Comparison of ENCODE assay signal across 20 mouse cellular contexts in the genomic region with DNA sequence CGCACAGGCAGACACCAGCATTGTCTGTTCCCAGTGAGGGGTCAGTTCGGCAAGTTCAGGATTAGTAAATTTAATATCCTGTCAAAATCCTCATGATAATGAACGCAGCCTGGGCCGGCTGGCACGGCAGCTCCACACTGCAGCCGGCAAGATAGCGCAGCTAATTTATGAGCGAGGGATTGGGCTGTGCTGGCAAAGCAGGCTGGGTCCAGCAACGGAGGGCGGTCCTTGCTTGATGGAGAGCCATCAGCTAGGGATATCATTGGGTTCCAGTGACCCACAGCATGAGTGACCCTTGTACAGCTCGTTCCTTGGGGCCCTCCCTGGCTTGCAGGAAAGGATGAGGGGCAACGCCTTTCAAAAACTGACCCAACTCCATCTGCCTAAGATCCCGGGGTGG. TPM values are rescaled to one million over a fixed set of nuclear protein-coding genes. Genes with fewer than 3 reads are reported as not detected.
DNase-seq lines count a peak whose midpoint lies in the region; ATAC-seq and TF ChIP-seq lines count a peak whose summit lies in the region.
"Had no signal": no experiment of that assay in that cellular context is flagged by ENCODE, and none has a peak within 500 bp of the region (broad histone marks: within the 10 kb centered on the region; RNA-seq: fewer than 3 reads in every experiment).

No protein-coding gene starts in this region.

- no peaks in the 10 kb centered on the region for H3K36me3 ChIP-seq in forebrain, embryonic 15.5 days
- no peaks in the 10 kb centered on the region for H3K36me3 ChIP-seq in hindbrain, postnatal 0 days (ENCODE audit: insufficient read depth, low read length)
- H3K36me3 ChIP-seq in neural tube, embryonic 13.5 days: no peaks in the 10 kb centered on the region
- H3K36me3 ChIP-seq in lung, postnatal 0 days (ENCODE audit: insufficient read depth, low read length): no peaks in the 10 kb centered on the region
- H3K36me3 ChIP-seq: embryonic facial prominence, embryonic 15.5 days had no signal

- peak; percentile 17 for ATAC-seq in forebrain, embryonic 15.5 days (replicated peaks)
- ATAC-seq in hindbrain, postnatal 0 days: 0 out of 2 replicates have a peak, but pooled peaks have one; percentile 24
- ATAC-seq in neural tube, embryonic 13.5 days (ENCODE audit: low read depth): peak; percentile 48; the same call in 1 of the 2 replicates
- ATAC-seq in lung, postnatal 0 days: no peak
- no peak for ATAC-seq in erythroblast, adult 5-6 weeks (replicated peaks; ENCODE audit: low FRiP score, poor library complexity, severe bottlenecking)
- ATAC-seq: liver, postnatal 0 days; Patski had no signal

- H3K4me3 ChIP-seq in forebrain, embryonic 15.5 days: peak overlapping the region; percentile 18
- no peak overlapping the region for H3K4me3 ChIP-seq in hindbrain, postnatal 0 days (ENCODE audit: low read length)
- no peak overlapping the region for H3K4me3 ChIP-seq in neural tube, embryonic 13.5 days
- H3K4me3 ChIP-seq in lung, postnatal 0 days (ENCODE audit: low read depth, low read length): no peak overlapping the region
- H3K4me3 ChIP-seq: embryonic facial prominence, embryonic 15.5 days; heart, adult 2 months had no signal

- WGBS in forebrain, embryonic 15.5 days: 6% methylated on average over 13 of the region's 13 CpGs
- WGBS in hindbrain, postnatal 0 days: 25% methylated on average over 13 of the region's 13 CpGs
- WGBS in neural tube, embryonic 13.5 days: 39% methylated on average over 13 of the region's 13 CpGs
- 66% methylated on average over 13 of the region's 13 CpGs for WGBS in lung, postnatal 0 days

- TF ChIP-seq CTCF in hindbrain, postnatal 0 days (IDR thresholded peaks at IDR 0.05; ENCODE audit: low read depth): no peak
- TF ChIP-seq CTCF in lung, postnatal 0 days (IDR thresholded peaks at IDR 0.05): no peak

- H3K27me3 ChIP-seq in forebrain, embryonic 15.5 days: peaks cover 6% of the 10 kb centered on the region; the same call in 1 of the 2 replicates
- peaks cover 20% of the 10 kb centered on the region; the same call in 1 of the 2 replicates for H3K27me3 ChIP-seq in hindbrain, postnatal 0 days (ENCODE audit: insufficient read depth, low read length)
- H3K27me3 ChIP-seq in neural tube, embryonic 13.5 days: peaks cover 71% of the 10 kb centered on the region
- H3K27me3 ChIP-seq in lung, postnatal 0 days (replicated peaks; ENCODE audit: insufficient read depth, low read length): no peaks in the 10 kb centered on the region; the same call in 1 of the 2 replicates

- H3K9me3 ChIP-seq in forebrain, embryonic 15.5 days: no peaks in the 10 kb centered on the region
- no peaks in the 10 kb centered on the region for H3K9me3 ChIP-seq in hindbrain, postnatal 0 days (ENCODE audit: low read length)
- H3K9me3 ChIP-seq in neural tube, embryonic 13.5 days: no peaks in the 10 kb centered on the region
- H3K9me3 ChIP-seq in lung, postnatal 0 days (ENCODE audit: low read length): no peaks in the 10 kb centered on the region
- H3K9me3 ChIP-seq: embryonic facial prominence, embryonic 15.5 days had no signal

- peak overlapping the region; percentile 1; the same call in 1 of the 2 replicates for H3K9ac ChIP-seq in forebrain, embryonic 15.5 days (replicated peaks)
- no peak overlapping the region for H3K9ac ChIP-seq in hindbrain, postnatal 0 days (replicated peaks; ENCODE audit: low read length)
- H3K9ac ChIP-seq in neural tube, embryonic 13.5 days: peak overlapping the region; percentile 31; the same call in 1 of the 2 replicates
- H3K9ac ChIP-seq in lung, postnatal 0 days (replicated peaks; ENCODE audit: low read depth): no peak overlapping the region
- H3K9ac ChIP-seq: embryonic facial prominence, embryonic 15.5 days; liver, postnatal 0 days had no signal

- H3K27ac ChIP-seq in forebrain, embryonic 15.5 days (replicated peaks): peak overlapping the region; percentile 90
- H3K27ac ChIP-seq in hindbrain, postnatal 0 days: no peak overlapping the region
- peak overlapping the region; percentile 52; the same call in 1 of the 2 replicates for H3K27ac ChIP-seq in neural tube, embryonic 13.5 days (replicated peaks)
- H3K27ac ChIP-seq in lung, postnatal 0 days (ENCODE audit: low read length): no peak overlapping the region
- H3K27ac ChIP-seq: embryonic facial prominence, embryonic 15.5 days; heart, adult 2 months had no signal

- no peak for TF ChIP-seq EP300 in lung, postnatal 0 days (IDR thresholded peaks at IDR 0.05)

- peak overlapping the region; percentile 45 for H3K4me2 ChIP-seq in forebrain, embryonic 15.5 days (replicated peaks)
- peak overlapping the region; percentile 30 for H3K4me2 ChIP-seq in hindbrain, postnatal 0 days (ENCODE audit: low read depth, low read length)
- peak overlapping the region; percentile 37 for H3K4me2 ChIP-seq in neural tube, embryonic 13.5 days
- H3K4me2 ChIP-seq in lung, postnatal 0 days (replicated peaks; ENCODE audit: low read depth, low read length): no peak overlapping the region
- H3K4me2 ChIP-seq: embryonic facial prominence, embryonic 15.5 days had no signal

- H3K4me1 ChIP-seq in forebrain, embryonic 15.5 days: peaks cover 81% of the 10 kb centered on the region
- H3K4me1 ChIP-seq in hindbrain, postnatal 0 days (ENCODE audit: insufficient read depth, low read length): peaks cover 21% of the 10 kb centered on the region
- H3K4me1 ChIP-seq in neural tube, embryonic 13.5 days (replicated peaks): peaks cover 51% of the 10 kb centered on the region
- H3K4me1 ChIP-seq in lung, postnatal 0 days (ENCODE audit: insufficient read depth, low read depth, low read length): no peaks in the 10 kb centered on the region

- peak; percentile 41 to 46 for DNase-seq in cerebellum, postnatal 10 days
- no peak for DNase-seq in cerebellum, postnatal 4 days (ENCODE audit: low spot score in 2 of 2)
- peak; percentile 40 for DNase-seq in hindbrain, postnatal 0 days (ENCODE audit: low spot score)
- DNase-seq in cerebellum, adult 8-10 months: no peak
- no peak for DNase-seq in lung, postnatal 0 days (ENCODE audit: low spot score)
- DNase-seq: adrenal gland, adult 8-10 months; cerebellum, postnatal 25 days; heart, adult 2 months; heart, postnatal 14 days; kidney, adult 18-20 months; liver, postnatal 0 days; lung, postnatal 4 days had no signal

RNA-seq across cellular contexts. Expression of a gene that starts 48.6 kb away (rescaled TPM):
- polyA plus RNA-seq in forebrain, embryonic 15.5 days (2015; fragmentation: Nextera tagmentation; extraction: Ambion mirVana): 0.29 and 0.45 TPM in 2 replicates
- 0.36 and 0.63 TPM in 2 replicates for total RNA-seq in hindbrain, postnatal 0 days (2014; rRNA removed)
- polyA plus RNA-seq in hindbrain, postnatal 0 days (2015; fragmentation: Nextera tagmentation; extraction: Ambion mirVana): not detected in 2 replicates
- not detected in 2 replicates for polyA plus RNA-seq in neural tube, embryonic 13.5 days (2015; fragmentation: Nextera tagmentation; extraction: Ambion mirVana)
- polyA plus RNA-seq in lung, postnatal 0 days (2015; fragmentation: Nextera tagmentation; extraction: Ambion mirVana): not detected in 2 replicates
- total RNA-seq in erythroblast, adult 5-6 weeks (2015; ENCODE audit: low replicate concordance): not detected in 2 replicates
- not detected in 2 replicates for total RNA-seq in erythroblast, adult 5-6 weeks (2017; ENCODE audit: low replicate concordance)
- total RNA-seq: adrenal gland, adult 8-10 months; heart, adult 2 months; heart, postnatal 14 days; left cerebral cortex, adult 18-20 months had no signal
- polyA plus RNA-seq: embryonic facial prominence, embryonic 15.5 days; heart, adult 2 months; limb, embryonic 14.5 days; liver, postnatal 0 days; Patski; spleen, adult 2 months had no signal

Comparison
In these comparisons a context has a peak if more than half of its experiments do, and no peak if none do; other contexts are left out.
1. DNase-seq: peak in cerebellum, postnatal 10 days (2 of 2) and hindbrain, postnatal 0 days (single experiment); none in cerebellum, postnatal 4 days (0 of 2), cerebellum, adult 8-10 months (single experiment) and lung, postnatal 0 days (single experiment).
2. ATAC-seq: peak in forebrain, embryonic 15.5 days (single experiment), hindbrain, postnatal 0 days (single experiment) and neural tube, embryonic 13.5 days (single experiment); none in lung, postnatal 0 days (single experiment) and erythroblast, adult 5-6 weeks (single experiment).
3. H3K27ac ChIP-seq: peak in forebrain, embryonic 15.5 days (single experiment) and neural tube, embryonic 13.5 days (single experiment); none in hindbrain, postnatal 0 days (single experiment) and lung, postnatal 0 days (single experiment).
4. H3K9ac ChIP-seq: peak in forebrain, embryonic 15.5 days (single experiment) and neural tube, embryonic 13.5 days (single experiment); none in hindbrain, postnatal 0 days (single experiment) and lung, postnatal 0 days (single experiment).